Mouse (Mus musculus) liver, embryonic 14.5 days (tissue): ENCODE results near the gene Terb2.

Experiments
- CTCF ChIP-seq: IDR thresholded peaks from 2 replicates; pipeline ENCODE4 v1.5.1; 2016; ENCODE audit warnings: antibody characterized with exemption, low read depth, control low read depth
- EP300 ChIP-seq: IDR thresholded peaks from 2 replicates; pipeline ENCODE4 v1.6.1; 2016; ENCODE audit warnings: antibody characterized with exemption, low read depth

DNA sequence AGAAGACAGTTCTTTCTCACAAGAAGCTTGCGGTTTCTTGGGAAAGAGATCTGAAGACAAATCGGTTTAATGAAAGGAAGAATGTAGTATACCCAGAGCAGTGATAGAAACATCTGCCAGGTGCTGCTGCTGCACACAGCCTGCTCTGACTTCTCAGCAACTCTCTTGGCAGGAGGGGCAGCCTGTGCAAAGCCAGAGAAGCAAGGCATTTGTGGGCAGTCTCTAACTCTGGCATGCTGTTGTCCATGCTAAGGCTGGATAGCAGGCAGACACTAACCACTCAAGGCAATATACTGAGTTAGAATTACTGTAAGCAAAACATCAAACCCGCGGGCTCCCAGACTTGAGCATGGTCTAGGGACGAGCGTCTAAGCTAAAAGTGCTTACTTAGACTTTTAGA is 26.4 kb upstream of the Terb2 start:
- no peak for TF ChIP-seq CTCF
- no peak for TF ChIP-seq EP300
